Mouse (Mus musculus): ENCODE data around the gene Olfr1501.
"Not testable (repeated sequence)": the region's sequence is repeated elsewhere in the genome, so short reads cannot be mapped to it uniquely, and the experiment has no call there.

The Olfr1501 gene

GRCm38 (mm10) chr19:13850592-13850991 is at the start of gene Olfr1501:
Gene Olfr1501 (minus strand): TSS chr19:13850692.
- DNase-seq (ENCODE audit: low spot score): not testable (repeated sequence)

- no peak for DNase-seq (ENCODE audit: low spot score)
Measured at GRCm38 (mm10) chr19:13897828-13898227, 47.3 kb upstream of the Olfr1501 start, which contains the start of gene Olfr1504. Gene Olfr1504 (minus strand): TSS chr19:13897928.

GRCm38 (mm10) chr19:13861495-13861894 is 11.0 kb upstream of the Olfr1501 start, which contains the start of gene Olfr1502:
Gene Olfr1502 (plus strand): TSS chr19:13861795.
- DNase-seq (ENCODE audit: low spot score): no peak

- no peak for DNase-seq (ENCODE audit: low spot score)
Measured at GRCm38 (mm10) chr19:13830388-13830787, 20.1 kb downstream of the Olfr1501 start, which contains the start of gene Olfr1500. Gene Olfr1500 (minus strand): TSS chr19:13830488.

- DNase-seq (ENCODE audit: low spot score): no peak
Measured at GRCm38 (mm10) chr19:13828447-13828846, 22.0 kb downstream of the Olfr1501 start.

GRCm38 (mm10) chr19:13820847-13821246 is 29.6 kb downstream of the Olfr1501 start:
- DNase-seq (ENCODE audit: low spot score): no peak

GRCm38 (mm10) chr19:13819347-13819746 is 31.1 kb downstream of the Olfr1501 start, which contains the start of gene Olfr1499:
Gene Olfr1499 (minus strand): TSS chr19:13819447.
- no peak for DNase-seq (ENCODE audit: low spot score)

GRCm38 (mm10) chr19:13818827-13819226 is 31.7 kb downstream of the Olfr1501 start:
- no peak for DNase-seq (ENCODE audit: low spot score)

GRCm38 (mm10) chr19:13812823-13813222 is 37.7 kb downstream of the Olfr1501 start:
- DNase-seq (ENCODE audit: low spot score): no peak

- DNase-seq (ENCODE audit: low spot score): not testable (repeated sequence)
Measured at GRCm38 (mm10) chr19:13805486-13805885, 45.0 kb downstream of the Olfr1501 start.

- DNase-seq (ENCODE audit: low spot score): no peak
Measured at GRCm38 (mm10) chr19:13798102-13798501, 52.4 kb downstream of the Olfr1501 start, which contains the start of gene Olfr1497. Gene Olfr1497 (minus strand): TSS chr19:13798202.

Data from ovary, postnatal 14 days (tissue).